Mouse (Mus musculus) limb, embryonic 12.5 days (tissue): ENCODE data around the gene Aco2. TPM values are rescaled to one million over a fixed set of nuclear protein-coding genes. Genes with fewer than 3 reads are reported as not detected.

Experiments used
- ATAC-seq: fragments of 200-750 bp; cut with Nextera tagmentation; 2 replicates; pipeline ENCODE4 v1.8.0; 2017; ENCODE audit warnings: low read depth, moderate TSS enrichment; ENCODE audit not compliant: insufficient number of reproducible peaks, insufficient read depth, low FRiP score, low TSS enrichment
- H3K27ac ChIP-seq: fragments of 300-500 bp; sonication (generic); 2 replicates; pipeline ENCODE4 v1.5.1; 2016; ENCODE audit warnings: mild to moderate bottlenecking, moderate library complexity
- H3K27me3 ChIP-seq: fragments of 300-500 bp; sonication (generic); 2 replicates; pipeline ENCODE4 v1.6.1; 2016; ENCODE audit warnings: mild to moderate bottlenecking, moderate library complexity
- H3K36me3 ChIP-seq: fragments of 300-500 bp; sonication (generic); 2 replicates; pipeline ENCODE4 v1.6.1; 2016; ENCODE audit warnings: mild to moderate bottlenecking, moderate library complexity
- H3K4me1 ChIP-seq: fragments of 300-500 bp; sonication (generic); replicated peaks from 2 replicates; pipeline ENCODE4 v1.6.1; 2016
- H3K4me2 ChIP-seq: fragments of 300-500 bp; sonication (generic); 2 replicates; pipeline ENCODE4 v1.6.1; 2016; ENCODE audit warnings: mild to moderate bottlenecking, moderate library complexity
- H3K4me3 ChIP-seq: fragments of 300-500 bp; sonication (generic); replicated peaks from 2 replicates; pipeline ENCODE4 v1.5.1; 2016; ENCODE audit warnings: mild to moderate bottlenecking
- H3K9ac ChIP-seq: fragments of 300-500 bp; sonication (generic); replicated peaks from 2 replicates; pipeline ENCODE4 v1.6.1; 2016; ENCODE audit warnings: mild to moderate bottlenecking, moderate library complexity
- H3K9me3 ChIP-seq: fragments of 300-500 bp; sonication (generic); 2 replicates; pipeline ENCODE4 v1.6.1; 2016; ENCODE audit warnings: mild to moderate bottlenecking, moderate library complexity
- WGBS: fragments of 180-500 bp; shearing (Covaris S2); methylation state at CpG from one replicate; pipeline ENCODE4 v1.1.7; 2016; 5-methylcytosine and 5-hydroxymethylcytosine counted together
- polyA plus RNA-seq: library from polyadenylated mRNA; unstranded; fragments of >200 nt; fragmentation: Nextera tagmentation; extraction: Ambion mirVana; gene quantifications from 2 replicates; pipeline ENCODE4 v1.2.1, GENCODE M21; 2016

The Aco2 gene
- polyA plus RNA-seq, 1 experiment from 2014 or later, result 139 TPM

- Histone ChIP-seq H3K9ac (no peak overlapping the region), H3K9me3 (no peaks in the 10 kb centered on the region), H3K27me3 (peaks cover 20% of the 10 kb centered on the region), H3K27ac (no peak overlapping the region), H3K4me3 (peak overlapping the region; percentile 34; the same call in 1 of the 2 replicates), H3K36me3 (no peaks in the 10 kb centered on the region), H3K4me2 (peak overlapping the region; percentile 61), H3K4me1 (peaks cover 19% of the 10 kb centered on the region)
- no peak for ATAC-seq
- 47% methylated on average over 10 of the region's 10 CpGs for WGBS
Measured at GRCm38 (mm10) chr15:81835007-81835880, 36.9 kb upstream of the Aco2 start.

DNA sequence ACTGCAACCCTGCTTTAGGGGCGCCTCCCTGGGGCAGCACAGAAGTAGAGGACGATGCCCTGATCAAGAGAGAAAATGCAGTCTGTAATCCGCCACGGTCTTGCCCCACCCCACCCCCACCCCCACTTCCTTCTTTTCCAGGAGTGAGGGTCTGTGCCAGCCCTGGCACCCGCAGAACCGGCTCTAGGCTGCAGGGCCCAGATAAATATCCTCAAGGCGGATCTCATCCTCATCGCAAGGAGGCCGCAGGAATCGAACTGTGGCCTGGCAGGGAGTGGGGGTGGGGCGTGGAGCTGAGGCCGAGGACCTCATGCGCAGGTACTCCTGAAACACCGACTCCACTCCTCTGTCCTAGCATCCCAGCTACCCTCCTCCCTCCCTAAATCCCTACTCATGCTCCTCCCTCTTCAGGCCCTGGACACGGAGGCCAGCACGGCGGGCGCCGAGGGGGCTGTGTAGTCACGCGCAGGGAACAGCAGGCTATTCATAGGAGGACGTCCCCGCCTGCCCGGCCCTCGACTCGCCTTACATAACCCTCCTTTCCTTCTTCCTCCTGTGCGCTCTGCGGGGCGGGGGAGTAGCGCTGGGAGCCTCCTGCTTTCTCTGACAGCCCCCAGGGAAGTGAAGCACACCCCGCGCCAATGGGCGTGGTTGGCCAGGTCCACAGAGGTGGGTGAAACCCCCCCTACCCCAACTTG lies 35.8 kb upstream of the Aco2 start:
- Histone ChIP-seq H3K9ac (peak overlapping the region; percentile 38), H3K27ac (peak overlapping the region; percentile 63; the same call in 1 of the 2 replicates), H3K4me2 (peak overlapping the region; percentile 61), H3K9me3 (no peaks in the 10 kb centered on the region), H3K4me3 (peak overlapping the region; percentile 34), H3K4me1 (peaks cover 19% of the 10 kb centered on the region), H3K27me3 (peaks cover 20% of the 10 kb centered on the region), H3K36me3 (no peaks in the 10 kb centered on the region)
- peak; percentile 92 for ATAC-seq
- WGBS, result 3% methylated on average over 33 of the region's 33 CpGs

GRCm38 (mm10) chr15:81836966-81837920 lies 34.9 kb upstream of the Aco2 start:
- Histone ChIP-seq H3K4me2 (peak overlapping the region; percentile 61), H3K9me3 (no peaks in the 10 kb centered on the region), H3K27ac (no peak overlapping the region), H3K4me1 (peaks cover 19% of the 10 kb centered on the region), H3K36me3 (no peaks in the 10 kb centered on the region), H3K9ac (no peak overlapping the region), H3K4me3 (no peak overlapping the region), H3K27me3 (peaks cover 20% of the 10 kb centered on the region)
- 60% methylated on average over 7 of the region's 7 CpGs for WGBS
- no peak for ATAC-seq

- Histone ChIP-seq H3K27me3 (peaks cover 20% of the 10 kb centered on the region), H3K27ac (no peak overlapping the region), H3K9me3 (no peaks in the 10 kb centered on the region), H3K4me3 (no peak overlapping the region), H3K4me2 (no peak overlapping the region), H3K9ac (no peak overlapping the region), H3K36me3 (no peaks in the 10 kb centered on the region), H3K4me1 (peaks cover 19% of the 10 kb centered on the region)
- WGBS, result 84% methylated on average over 14 of the region's 14 CpGs
- ATAC-seq, result no peak
Measured at GRCm38 (mm10) chr15:81838554-81839235, 33.4 kb upstream of the Aco2 start.

- H3K9ac ChIP-seq, result no peak overlapping the region
- H3K9me3 ChIP-seq, result no peaks in the 10 kb centered on the region
- peaks cover 14% of the 10 kb centered on the region for H3K27me3 ChIP-seq
- H3K27ac ChIP-seq, result no peak overlapping the region
- ATAC-seq, result no peak
- H3K36me3 ChIP-seq, result no peaks in the 10 kb centered on the region
- no peak overlapping the region for H3K4me3 ChIP-seq
- 68% methylated on average over 5 of the region's 5 CpGs for WGBS
- peaks cover 19% of the 10 kb centered on the region for H3K4me1 ChIP-seq
- H3K4me2 ChIP-seq, result no peak overlapping the region
Measured at GRCm38 (mm10) chr15:81839634-81840033, 32.5 kb upstream of the Aco2 start.

GRCm38 (mm10) chr15:81840306-81840705 lies 31.8 kb upstream of the Aco2 start:
- peaks cover 17% of the 10 kb centered on the region for H3K4me1 ChIP-seq
- H3K4me2 ChIP-seq, result no peak overlapping the region
- ATAC-seq, result no peak
- WGBS, result 90% methylated on average over 7 of the region's 7 CpGs
- H3K27ac ChIP-seq, result no peak overlapping the region
- H3K9me3 ChIP-seq, result no peaks in the 10 kb centered on the region
- peaks cover 7% of the 10 kb centered on the region for H3K27me3 ChIP-seq
- no peaks in the 10 kb centered on the region for H3K36me3 ChIP-seq
- no peak overlapping the region for H3K9ac ChIP-seq
- no peak overlapping the region for H3K4me3 ChIP-seq

- Histone ChIP-seq H3K9ac (no peak overlapping the region), H3K27me3 (peaks cover 3% of the 10 kb centered on the region; the same call in 1 of the 2 replicates), H3K27ac (no peak overlapping the region), H3K9me3 (no peaks in the 10 kb centered on the region), H3K4me3 (no peak overlapping the region), H3K4me2 (no peak overlapping the region), H3K4me1 (no peaks in the 10 kb centered on the region), H3K36me3 (peaks cover 8% of the 10 kb centered on the region)
- no peak for ATAC-seq
- WGBS, result 83% methylated on average over 7 of the region's 7 CpGs
Measured at GRCm38 (mm10) chr15:81842275-81842674, 29.8 kb upstream of the Aco2 start.

GRCm38 (mm10) chr15:81845033-81845625 lies 27.0 kb upstream of the Aco2 start:
- no peak overlapping the region for H3K27ac ChIP-seq
- no peaks in the 10 kb centered on the region for H3K9me3 ChIP-seq
- no peaks in the 10 kb centered on the region for H3K27me3 ChIP-seq
- no peak overlapping the region for H3K4me2 ChIP-seq
- no peak overlapping the region for H3K9ac ChIP-seq
- ATAC-seq, result no peak
- H3K36me3 ChIP-seq, result peaks cover 34% of the 10 kb centered on the region
- no peaks in the 10 kb centered on the region for H3K4me1 ChIP-seq
- 84% methylated on average over 5 of the region's 5 CpGs for WGBS
- no peak overlapping the region for H3K4me3 ChIP-seq

- Histone ChIP-seq H3K36me3 (peaks cover 40% of the 10 kb centered on the region), H3K4me3 (no peak overlapping the region), H3K9ac (no peak overlapping the region), H3K9me3 (no peaks in the 10 kb centered on the region), H3K27me3 (no peaks in the 10 kb centered on the region), H3K4me2 (no peak overlapping the region), H3K4me1 (no peaks in the 10 kb centered on the region), H3K27ac (no peak overlapping the region)
- no peak for ATAC-seq
- 37% methylated on average over 4 of the region's 4 CpGs for WGBS
Measured at GRCm38 (mm10) chr15:81845724-81846123, 26.4 kb upstream of the Aco2 start.

DNA sequence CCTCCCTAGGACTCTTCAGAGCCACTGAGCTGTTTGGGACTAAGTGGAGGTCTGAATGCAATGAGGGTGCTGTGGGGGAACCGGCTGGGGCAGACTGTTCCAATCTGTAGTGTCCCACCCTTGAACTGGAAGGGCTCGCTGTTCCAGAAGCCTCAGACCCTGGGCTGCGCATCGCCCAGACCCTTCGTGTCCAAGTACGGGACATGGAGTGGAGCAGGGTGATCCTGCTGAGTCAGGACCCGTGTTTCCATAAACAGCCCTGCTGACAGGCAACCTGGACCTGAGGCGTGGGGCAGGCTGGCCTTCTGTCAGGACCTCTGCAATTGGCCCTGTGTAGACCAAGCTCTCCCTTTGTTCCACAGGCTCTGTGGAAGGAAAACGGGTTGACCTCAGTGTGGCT lies 25.4 kb upstream of the Aco2 start:
- H3K27ac ChIP-seq, result no peak overlapping the region
- H3K4me3 ChIP-seq, result no peak overlapping the region
- WGBS, result 89% methylated on average over 9 of the region's 9 CpGs
- no peak for ATAC-seq
- no peak overlapping the region for H3K9ac ChIP-seq
- H3K36me3 ChIP-seq, result peaks cover 50% of the 10 kb centered on the region
- no peak overlapping the region for H3K4me2 ChIP-seq
- no peaks in the 10 kb centered on the region for H3K4me1 ChIP-seq
- H3K9me3 ChIP-seq, result no peaks in the 10 kb centered on the region
- H3K27me3 ChIP-seq, result no peaks in the 10 kb centered on the region
